Mouse (Mus musculus) left cerebral cortex, postnatal 4 days (tissue): ENCODE measurements around the gene Tubg1. TPM values are rescaled to one million over a fixed set of nuclear protein-coding genes. Genes with fewer than 3 reads are reported as not detected.
"Not testable (repeated sequence)": the region's sequence is repeated elsewhere in the genome, so short reads cannot be mapped to it uniquely, and the experiment has no call there.

ENCODE experiments used
- DNase-seq: peaks from one replicate; pipeline ENCODE4 v3.0.0-alpha.2; 2022
- intact Hi-C: fragments of 180-260 bp; cut with DNase I; formaldehyde crosslinking; loops from one replicate; pipeline ENCODE4 v1.15.1; 2025
- total RNA-seq, 2 experiments: library from RNA; stranded (reverse); gene quantifications; 2 replicates each; pipeline ENCODE4 v1.2.3; 2021

Tubg1 gene
- total RNA-seq, 2 experiments from 2014 or later: 42.9 TPM

DNA sequence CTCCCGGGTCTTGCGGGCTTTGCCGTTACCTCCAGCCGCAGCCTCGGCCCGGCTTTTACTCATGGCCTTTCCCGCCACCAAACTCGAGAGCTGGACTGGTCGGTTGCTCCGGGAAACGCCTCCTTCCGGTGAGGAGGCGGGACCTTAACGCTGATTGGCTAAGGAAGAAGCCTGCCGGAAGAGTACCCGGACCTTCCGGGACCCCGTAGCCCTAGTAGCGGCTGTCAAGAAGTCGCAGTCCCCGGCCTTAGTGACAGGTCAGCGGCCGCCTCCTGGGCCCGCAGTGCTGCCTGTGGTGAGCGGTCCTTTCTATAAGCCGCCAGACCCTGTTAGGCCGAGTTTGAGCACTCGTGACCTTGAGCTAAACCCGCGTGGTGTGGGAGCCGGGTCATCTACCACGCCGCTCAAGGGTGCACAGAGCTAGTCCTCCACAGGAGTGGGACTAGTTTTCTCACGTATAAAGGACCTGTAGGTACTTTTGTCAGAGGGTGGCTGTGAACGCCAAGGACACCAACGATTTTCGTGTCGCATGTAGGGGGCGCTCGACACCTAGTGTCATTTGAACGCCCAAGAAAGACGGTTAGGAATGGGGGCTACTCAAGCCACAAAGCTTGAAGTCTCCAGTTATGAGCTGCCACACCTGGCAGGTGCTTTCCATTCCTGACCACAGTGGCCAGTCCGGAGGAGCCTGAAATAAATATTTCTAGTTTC lies 24.3 kb upstream of the Tubg1 start, which contains the start of gene Psmc3ip:
Psmc3ip (minus strand) TSS at position 123 of the 711 bp plus-strand sequence.
- intact Hi-C loops: loop anchor here (5.0 kb wide), 1 partner anchor 82 kb away; the partner anchor contains the start of gene Ccr10
- DNase-seq: peak; percentile 95

DNA sequence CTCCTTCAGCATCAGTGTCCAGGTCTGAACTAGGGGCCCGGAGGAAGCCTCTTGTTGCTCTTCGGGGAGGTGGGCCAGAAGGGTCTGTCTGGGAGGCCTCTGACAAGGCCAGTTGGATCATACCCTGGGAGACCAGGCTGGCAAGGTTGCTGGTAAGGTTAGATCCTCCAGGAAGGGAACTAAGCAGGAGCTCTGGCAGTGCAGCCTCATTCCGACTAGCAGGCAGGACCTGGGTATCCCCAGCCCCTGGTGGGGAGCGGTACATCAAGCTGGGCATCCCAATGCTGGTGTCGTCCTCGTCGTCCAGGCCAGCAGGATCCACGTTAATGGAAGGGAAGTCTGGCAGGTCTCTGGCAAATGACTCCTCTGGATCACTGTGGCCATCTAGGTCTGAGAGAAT lies 21.5 kb upstream of the Tubg1 start:
- no peak for DNase-seq
- intact Hi-C loops: loop anchor here (5.0 kb wide), 1 partner anchor 79 kb away; the partner anchor contains the start of gene Ccr10

DNA sequence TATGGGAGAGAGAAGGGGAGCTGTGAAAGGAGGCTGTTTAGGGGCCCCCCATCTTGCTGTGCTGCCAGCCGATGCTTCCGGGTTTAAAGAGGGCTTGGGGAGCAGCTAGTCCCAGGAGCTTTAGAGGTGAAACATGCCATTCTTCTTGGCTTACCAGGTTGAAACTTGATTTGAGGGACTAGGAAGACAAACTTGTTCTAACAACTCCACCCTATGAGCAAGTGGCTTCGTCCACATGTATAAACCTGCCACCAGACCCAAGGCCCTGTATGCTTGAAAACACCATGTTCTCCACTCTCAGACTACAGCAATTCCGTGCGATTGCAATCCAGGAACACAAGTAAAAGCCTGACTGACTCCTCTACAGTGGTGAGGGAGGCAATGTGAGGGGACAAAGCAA lies 16.7 kb upstream of the Tubg1 start:
- intact Hi-C loops: no loop called here
- DNase-seq: no peak

DNA sequence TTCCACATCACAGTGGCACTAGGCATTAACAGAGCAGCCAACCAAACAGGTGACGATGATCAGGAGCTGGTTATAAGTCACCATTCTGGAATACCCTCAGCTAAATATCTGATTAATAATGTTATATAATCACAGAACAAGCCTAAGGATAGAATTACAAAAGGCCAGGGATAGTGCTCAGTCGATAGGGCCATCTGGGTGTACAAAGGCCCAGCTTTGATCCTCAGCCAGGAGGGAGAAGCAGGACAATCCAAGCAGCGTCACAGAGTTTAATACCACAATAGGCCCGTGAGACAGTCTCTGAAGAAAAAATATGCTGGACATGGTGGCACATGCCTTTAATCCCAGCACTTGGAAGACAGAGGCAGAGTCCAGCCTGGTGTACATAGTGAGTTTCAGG lies 10.4 kb upstream of the Tubg1 start:
- intact Hi-C loops: no loop called here
- DNase-seq: no peak

DNA sequence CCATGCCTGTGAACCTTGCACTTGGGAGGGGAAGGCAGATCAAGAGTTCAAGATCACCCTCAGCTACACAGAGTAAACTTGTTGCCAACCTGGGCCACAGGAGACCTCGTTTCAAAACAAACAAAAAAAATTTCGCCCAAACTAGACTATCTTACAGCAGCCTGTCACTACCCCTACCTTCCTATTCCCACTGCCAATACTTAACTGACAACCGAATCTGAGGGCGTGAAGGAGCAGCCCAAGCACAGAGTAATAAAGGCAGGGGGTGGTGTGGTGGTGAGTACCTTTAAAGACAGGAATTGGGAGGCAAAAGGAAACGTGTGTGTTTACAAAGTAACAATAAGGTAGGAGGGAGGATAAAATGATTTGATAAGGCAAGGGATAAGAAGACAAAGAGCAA lies 9.0 kb upstream of the Tubg1 start:
- intact Hi-C loops: no loop called here
- DNase-seq: no peak

DNA sequence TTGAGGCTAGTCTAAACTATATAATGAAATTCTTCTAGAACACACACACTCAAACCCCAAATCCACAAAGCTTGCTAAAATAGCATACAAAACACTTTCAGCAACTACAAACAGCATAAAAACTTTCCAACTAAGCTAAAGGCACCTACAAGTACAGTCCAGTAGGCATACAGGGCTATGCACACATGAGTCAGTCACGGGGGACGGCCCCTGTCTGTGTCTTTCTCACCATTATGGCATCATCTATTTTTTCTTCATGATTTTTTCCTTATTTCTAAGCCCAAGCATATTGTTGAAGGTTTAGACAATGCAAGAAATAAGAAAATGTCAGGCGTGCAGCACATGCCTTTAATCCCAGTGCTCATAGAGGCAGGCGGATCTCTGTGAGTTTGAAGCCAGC lies 8.6 kb upstream of the Tubg1 start:
- DNase-seq: no peak
- intact Hi-C loops: no loop called here

DNA sequence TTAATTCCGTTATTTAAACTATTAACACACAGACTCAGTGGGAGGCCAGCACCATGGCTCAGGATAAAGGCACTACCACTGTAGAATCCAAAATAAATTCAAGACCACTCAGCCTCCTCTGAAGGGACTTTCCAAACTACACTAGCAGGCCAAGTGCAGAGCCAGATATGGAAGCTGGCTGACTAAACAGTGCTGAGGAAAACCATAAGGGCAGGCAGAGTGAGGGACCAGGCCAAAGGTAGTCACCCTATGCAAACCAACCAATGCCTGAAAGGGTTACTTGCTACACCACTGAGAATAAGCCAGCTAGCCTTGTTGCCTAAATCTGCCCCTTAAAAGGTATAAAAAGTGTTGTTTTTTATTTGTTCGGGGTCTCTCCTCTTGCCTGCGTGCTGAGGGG lies 7.6 kb upstream of the Tubg1 start:
- DNase-seq: no peak

DNA sequence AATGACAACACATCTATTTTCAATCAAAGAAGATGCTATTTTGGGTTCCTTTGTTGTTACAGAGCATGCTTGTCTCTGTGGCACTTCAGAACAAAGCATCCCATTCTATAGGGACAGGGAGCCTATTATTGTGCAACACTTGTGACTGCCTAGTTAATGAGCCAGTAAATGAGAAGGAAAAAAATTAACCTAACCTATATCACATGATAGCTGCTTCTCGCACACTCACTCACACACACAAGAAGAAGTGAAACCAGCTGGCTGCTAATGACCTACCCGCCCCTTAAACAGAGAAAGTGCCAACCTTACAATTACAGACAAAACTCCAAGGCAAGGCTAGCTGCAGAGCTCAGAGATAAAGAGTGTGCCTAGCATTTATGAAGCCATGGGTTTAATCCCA lies 4.2 kb upstream of the Tubg1 start:
- intact Hi-C loops: no loop called here
- DNase-seq: no peak

More for the DNA sequence above, 7.6 kb upstream of the Tubg1 start:
- intact Hi-C loops: no loop called here

DNA sequence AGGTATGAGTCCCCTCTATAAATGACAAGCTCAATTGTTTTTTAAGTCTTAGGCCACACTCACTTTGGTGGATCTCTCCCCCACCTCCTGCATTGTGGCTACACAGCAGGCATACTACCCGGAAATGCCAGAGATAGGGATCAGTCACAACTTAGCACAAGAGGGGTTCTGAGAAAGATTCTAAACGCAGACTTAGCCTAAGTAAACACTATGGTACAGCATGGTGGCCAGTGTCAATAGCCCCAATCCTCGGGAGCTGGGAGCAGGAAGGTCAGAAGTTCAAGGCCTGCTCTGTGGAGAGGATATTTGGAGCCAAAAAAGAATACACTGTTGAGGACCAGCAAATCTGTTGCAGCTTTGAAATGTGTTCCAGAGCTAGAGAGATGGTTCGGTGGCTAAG lies 1.6 kb upstream of the Tubg1 start:
- intact Hi-C loops: no loop called here
- no peak for DNase-seq

DNA sequence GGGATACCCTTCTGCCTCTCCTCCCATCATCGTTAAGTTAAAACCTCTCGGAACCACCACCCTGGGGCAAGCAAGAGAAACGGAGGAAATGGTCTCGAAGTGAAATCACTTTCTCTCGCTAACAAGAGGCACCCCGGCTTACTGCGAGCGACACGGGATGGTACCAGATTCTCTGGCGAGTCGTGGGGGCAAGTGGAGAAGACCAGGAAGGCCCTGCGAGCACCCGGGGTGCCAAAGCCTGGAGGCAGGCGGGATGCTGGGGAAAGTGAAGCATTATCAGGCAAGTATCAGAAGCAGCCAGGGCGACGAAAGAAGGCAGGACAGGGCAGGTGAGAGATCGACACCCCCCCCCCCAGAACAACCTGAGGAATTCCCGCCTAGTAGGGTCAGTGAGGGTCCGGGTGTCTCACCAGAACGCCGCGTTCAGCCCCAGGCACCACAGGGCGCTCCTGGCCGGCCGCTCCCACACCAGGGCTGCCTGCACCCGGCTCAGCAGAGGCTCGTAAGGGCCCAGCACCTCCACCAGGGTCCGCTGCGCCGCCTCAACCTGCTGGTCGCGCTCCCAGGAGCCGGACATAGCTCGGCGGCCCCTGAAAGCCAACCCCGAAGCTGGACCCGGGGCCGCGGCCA lies 492 bp upstream of the Tubg1 start:
- intact Hi-C loops: no loop called here
- DNase-seq: no peak

DNA sequence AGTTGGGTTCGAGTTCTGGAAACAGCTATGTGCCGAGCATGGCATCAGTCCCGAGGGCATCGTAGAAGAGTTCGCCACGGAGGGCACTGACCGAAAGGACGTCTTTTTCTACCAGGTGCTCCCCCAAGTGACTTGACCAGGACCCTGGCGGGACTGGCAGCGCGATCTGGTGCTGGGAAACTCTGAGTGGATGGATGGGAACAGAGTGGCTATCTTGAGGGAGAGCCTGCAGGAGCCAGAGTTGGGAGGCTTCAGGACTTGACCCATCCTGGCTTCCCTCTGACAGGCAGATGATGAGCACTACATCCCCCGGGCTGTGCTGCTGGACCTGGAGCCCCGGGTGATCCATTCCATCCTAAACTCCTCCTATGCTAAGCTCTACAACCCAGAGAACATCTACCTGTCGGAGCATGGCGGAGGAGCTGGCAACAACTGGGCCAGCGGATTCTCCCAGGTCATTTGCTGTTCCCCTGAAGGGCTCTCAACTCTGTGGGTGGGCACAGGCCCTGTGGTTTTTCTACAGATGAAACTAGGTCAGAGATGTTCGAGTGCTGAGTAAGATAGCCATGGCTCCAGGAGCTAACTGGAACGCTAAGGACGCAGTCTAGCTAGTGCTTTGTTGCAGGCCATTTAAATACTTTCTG lies 929 bp downstream of the Tubg1 start:
- intact Hi-C loops: no loop called here
- DNase-seq: no peak

DNA sequence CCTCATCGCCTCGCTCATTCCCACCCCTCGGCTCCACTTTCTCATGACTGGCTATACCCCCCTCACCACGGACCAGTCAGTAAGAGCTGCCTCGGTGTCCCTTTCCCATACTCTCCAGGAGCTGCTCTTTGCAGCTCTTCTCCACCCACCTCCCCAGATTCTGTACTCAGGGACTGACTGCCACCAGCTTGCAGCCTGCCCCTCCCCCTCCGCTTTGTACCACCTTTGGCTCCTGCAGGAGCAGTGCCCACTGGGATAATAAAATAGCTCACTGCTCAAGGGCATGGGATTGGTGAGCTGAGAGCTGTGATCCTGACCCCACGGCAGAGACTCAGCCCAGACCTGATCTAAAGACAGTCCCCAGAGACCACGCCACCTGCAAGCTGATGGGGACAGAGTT lies 4.8 kb downstream of the Tubg1 start:
- DNase-seq, intact Hi-C loops: not testable (repeated sequence)

DNA sequence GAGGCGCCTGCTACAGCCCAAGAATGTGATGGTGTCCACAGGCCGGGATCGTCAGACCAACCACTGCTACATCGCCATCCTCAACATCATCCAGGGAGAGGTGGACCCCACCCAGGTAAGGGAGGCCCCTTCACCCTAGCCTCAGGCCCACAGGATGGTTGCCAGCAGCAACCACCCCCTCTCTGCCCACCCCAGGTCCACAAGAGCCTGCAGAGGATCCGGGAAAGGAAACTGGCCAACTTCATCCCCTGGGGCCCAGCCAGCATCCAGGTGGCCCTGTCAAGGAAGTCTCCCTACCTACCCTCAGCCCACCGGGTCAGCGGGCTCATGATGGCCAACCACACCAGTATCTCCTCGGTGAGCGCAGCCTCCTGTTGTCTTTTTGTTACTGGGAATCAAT lies 5.3 kb downstream of the Tubg1 start:
- intact Hi-C loops: not testable (repeated sequence)

DNA sequence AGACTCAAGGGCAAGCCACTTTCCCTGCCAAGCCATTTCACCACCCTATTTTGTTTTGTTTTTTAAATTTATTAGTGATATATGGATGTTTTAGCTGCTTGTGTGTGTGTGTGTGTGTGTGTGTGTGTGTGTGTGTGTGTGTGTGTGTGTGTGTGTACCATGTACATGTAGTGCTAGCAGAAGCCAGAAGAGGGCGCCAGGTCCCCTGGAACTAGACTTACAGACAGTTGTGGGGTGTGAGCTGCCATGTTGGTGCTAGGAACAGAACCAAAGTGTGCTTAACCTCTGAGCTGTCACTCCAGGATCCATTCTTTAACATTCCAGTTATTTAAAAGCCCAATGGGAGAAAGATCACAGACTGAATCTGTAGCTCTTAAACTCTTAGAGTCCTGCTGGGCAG lies 7.3 kb downstream of the Tubg1 start:
- intact Hi-C loops: no loop called here
- DNase-seq: no peak

More for the DNA sequence above, 5.3 kb downstream of the Tubg1 start:
- DNase-seq: not testable (repeated sequence)

DNA sequence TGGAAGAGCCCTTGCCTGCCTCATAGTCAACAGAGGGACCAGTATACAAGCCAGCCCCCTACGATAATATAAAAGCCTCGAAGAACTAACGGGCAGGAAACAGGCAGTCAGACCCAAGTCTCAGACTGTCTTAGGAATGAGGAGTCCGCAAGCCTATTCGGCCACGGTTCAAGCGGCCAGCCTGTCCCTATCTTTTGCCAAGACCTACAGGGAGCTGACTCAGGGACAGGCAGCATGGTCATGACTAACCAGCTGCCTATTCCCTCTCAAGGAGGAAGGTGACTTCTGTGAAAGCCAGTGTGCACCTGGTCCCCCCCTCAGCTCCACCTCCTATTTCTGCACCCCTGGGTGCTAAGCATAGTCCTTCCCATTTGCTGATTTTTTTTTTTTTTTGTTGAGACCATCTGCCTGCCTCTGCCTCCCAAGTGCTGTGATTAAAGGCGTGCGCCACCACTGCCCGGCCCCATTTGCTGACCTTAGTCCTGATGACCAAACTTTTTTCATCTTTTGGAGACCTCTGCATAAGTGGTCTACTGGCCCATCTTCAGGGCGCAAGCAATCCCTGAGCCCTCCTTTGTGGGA lies 9.3 kb downstream of the Tubg1 start:
- intact Hi-C loops: no loop called here

DNA sequence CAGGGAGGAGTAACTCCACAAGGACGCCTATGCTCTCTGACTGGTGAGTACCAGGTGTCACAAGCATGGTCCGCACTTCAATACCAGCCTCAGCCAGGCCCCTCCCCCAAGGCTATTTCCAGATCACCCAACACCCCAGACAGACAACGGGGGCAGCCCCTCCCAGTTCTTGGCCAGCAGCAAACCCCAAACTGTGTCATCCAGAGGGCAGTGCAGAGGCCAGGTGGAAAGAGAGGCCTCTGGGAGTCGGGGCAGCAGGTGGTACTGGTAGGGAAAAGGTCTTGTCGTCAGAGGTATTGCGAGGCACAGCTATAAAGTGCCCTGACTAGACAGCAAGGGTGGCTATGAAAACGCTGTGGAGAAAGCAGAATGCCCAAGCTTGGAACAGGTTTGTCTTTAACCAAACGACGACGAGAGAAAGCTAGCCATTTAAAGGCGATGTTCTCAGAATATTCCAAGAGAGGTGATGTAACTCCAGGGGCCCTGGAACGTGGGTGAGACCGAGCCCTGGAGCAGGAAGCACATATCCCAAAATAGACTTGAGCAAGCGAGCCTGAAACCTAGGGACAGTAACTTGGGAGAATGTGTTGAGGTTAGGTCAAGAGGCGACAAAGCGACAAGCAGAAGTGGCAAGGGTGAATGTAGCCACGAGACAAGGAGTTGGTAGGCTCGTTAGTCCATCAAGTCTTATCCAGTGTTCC lies 10.5 kb downstream of the Tubg1 start:
- no peak for DNase-seq

More for the DNA sequence above, 9.3 kb downstream of the Tubg1 start:
- peak; percentile 53 for DNase-seq

DNA sequence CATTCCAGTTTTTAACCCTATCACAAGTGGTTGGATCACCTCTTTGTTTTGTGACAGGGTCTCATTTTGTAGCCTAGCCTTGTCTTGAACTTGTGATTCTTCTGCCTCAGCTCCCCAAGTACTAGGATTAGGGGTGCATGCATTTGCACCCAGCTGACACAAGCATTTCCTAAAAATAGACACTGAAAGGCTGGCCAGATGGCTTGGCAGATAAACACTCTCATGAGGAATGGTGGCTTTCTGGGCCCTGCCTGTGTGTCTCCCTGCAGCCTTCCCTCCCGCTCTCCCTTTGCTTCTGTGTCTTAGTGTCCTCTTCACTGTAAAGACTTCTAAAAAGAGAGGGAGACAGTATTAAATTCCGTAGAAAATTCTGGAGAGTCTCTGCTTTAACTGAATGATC lies 11.4 kb downstream of the Tubg1 start:
- intact Hi-C loops: no loop called here
- peak; percentile 34 for DNase-seq

More for the DNA sequence above, 10.5 kb downstream of the Tubg1 start:
- intact Hi-C loops: no loop called here

DNA sequence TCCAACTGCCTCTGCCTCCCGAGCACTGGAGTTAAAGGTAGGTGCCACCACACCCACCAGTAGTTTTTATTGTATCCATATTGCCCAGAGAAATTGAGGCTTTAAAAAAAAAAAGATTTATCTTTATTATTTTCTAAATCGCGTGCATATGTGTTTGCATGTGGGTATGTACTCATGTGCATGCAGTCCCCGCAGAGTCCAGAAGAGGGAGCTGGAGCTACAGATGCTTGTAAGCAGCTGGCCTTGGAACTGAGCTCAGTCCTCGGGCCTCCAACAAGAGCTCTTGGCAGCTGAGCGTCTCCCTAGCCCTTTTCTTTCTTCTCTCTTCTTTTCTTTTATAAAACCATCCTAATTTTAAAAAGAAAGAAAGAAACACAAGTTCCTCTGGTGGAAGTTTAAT lies 12.0 kb downstream of the Tubg1 start:
- peak; percentile 59 for DNase-seq
- intact Hi-C loops: no loop called here

DNA sequence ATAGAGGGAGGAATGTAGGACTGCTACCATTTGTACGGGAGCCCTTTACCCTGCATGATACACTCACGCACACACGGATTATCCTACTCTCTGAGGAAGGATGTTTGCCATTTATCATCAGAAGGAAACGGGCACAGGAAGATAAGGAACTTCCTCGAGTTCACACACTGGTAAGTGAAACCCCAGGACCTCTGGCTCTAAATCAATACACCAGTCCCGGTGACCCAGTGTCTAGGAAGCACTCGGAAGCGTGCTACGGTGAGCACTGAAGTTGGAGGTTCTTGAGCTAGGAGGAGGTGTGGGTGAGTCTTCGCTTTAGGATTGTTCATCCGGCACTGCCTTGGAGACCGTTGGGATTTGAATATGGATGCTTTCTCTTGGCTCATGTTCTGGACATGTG lies 13.3 kb downstream of the Tubg1 start:
- intact Hi-C loops: no loop called here
- DNase-seq: no peak

DNA sequence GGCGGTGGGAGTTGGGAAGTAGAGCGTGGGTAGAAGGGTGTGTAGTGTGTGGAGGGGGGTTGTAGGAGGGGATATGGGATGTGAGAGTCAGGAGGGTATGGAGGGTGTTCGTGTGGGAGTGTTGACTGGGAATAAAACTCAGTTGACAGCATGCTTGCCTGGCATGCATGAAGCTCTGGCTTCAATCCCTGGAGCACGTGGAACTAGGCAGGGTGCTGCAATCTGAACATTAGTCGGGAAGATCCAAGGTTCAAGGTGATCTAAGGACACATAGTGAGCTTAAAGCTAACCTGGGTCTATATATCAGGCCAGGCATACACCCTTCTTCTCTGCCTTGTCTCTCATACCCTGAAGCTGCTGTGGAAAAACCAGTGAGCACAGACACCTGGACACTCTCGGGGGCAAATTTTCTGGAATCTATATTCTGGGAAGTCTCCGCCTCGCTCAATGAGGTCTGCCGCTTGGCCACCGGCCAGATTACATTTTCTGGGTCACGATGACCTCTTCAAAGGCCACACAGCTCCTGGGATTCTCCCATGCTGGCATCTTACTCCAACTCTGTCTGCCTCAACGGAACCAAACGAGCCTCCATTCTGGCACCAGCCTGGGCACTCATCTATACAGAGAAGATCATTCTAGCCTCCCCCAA lies 14.6 kb downstream of the Tubg1 start:
- intact Hi-C loops: no loop called here

More for the DNA sequence above, 14.6 kb downstream of the Tubg1 start:
- no peak for DNase-seq
